Mouse (Mus musculus) heart, embryonic 12.5 days (tissue): ENCODE results near the gene Pitpnb. TPM values are rescaled to one million over a fixed set of nuclear protein-coding genes. Genes with fewer than 3 reads are reported as not detected.

Experiments
- ATAC-seq: fragments of 200-750 bp; cut with Nextera tagmentation; 2 replicates; pipeline ENCODE4 v1.8.0; 2017; ENCODE audit warnings: moderate TSS enrichment, moderate library complexity; ENCODE audit not compliant: insufficient number of reproducible peaks, low FRiP score
- H3K27ac ChIP-seq: fragments of 300-500 bp; sonication (generic); 2 replicates; pipeline ENCODE4 v1.5.1; 2016; ENCODE audit warnings: mild to moderate bottlenecking, moderate library complexity; ENCODE audit not compliant: poor library complexity, severe bottlenecking
- H3K27me3 ChIP-seq: fragments of 300-500 bp; sonication (generic); replicated peaks from 2 replicates; pipeline ENCODE4 v1.6.1; 2016; ENCODE audit warnings: mild to moderate bottlenecking, moderate library complexity
- H3K36me3 ChIP-seq: fragments of 300-500 bp; sonication (generic); 2 replicates; pipeline ENCODE4 v1.6.1; 2016; ENCODE audit warnings: mild to moderate bottlenecking, moderate library complexity
- H3K4me1 ChIP-seq: fragments of 300-500 bp; sonication (generic); replicated peaks from 2 replicates; pipeline ENCODE4 v1.6.1; 2016; ENCODE audit warnings: mild to moderate bottlenecking
- H3K4me2 ChIP-seq: fragments of 300-500 bp; sonication (generic); 2 replicates; pipeline ENCODE4 v1.6.1; 2016; ENCODE audit warnings: mild to moderate bottlenecking, moderate library complexity
- H3K4me3 ChIP-seq: fragments of 300-500 bp; sonication (generic); 2 replicates; pipeline ENCODE4 v1.5.1; 2016; ENCODE audit warnings: mild to moderate bottlenecking
- H3K9ac ChIP-seq: fragments of 300-500 bp; sonication (generic); 2 replicates; pipeline ENCODE4 v1.6.1; 2016; ENCODE audit warnings: mild to moderate bottlenecking, moderate library complexity
- H3K9me3 ChIP-seq: fragments of 300-500 bp; sonication (generic); replicated peaks from 2 replicates; pipeline ENCODE4 v1.6.1; 2016; ENCODE audit warnings: mild to moderate bottlenecking, moderate library complexity
- WGBS: fragments of 180-500 bp; shearing (Covaris S2); methylation state at CpG from one replicate; pipeline ENCODE4 v1.1.7; 2016; 5-methylcytosine and 5-hydroxymethylcytosine counted together
- polyA plus RNA-seq: library from polyadenylated mRNA; unstranded; fragments of >200 nt; fragmentation: Nextera tagmentation; extraction: Ambion mirVana; gene quantifications from 2 replicates; pipeline ENCODE4 v1.2.1, GENCODE M21; 2016

Pitpnb gene
- polyA plus RNA-seq, 1 experiment from 2014 or later: 79.9 TPM

- ATAC-seq: no peak
- Histone ChIP-seq H3K27ac (no peak overlapping the region), H3K27me3 (no peaks in the 10 kb centered on the region), H3K4me3 (no peak overlapping the region), H3K4me1 (no peaks in the 10 kb centered on the region), H3K9me3 (no peaks in the 10 kb centered on the region), H3K36me3 (peaks cover 77% of the 10 kb centered on the region), H3K4me2 (no peak overlapping the region), H3K9ac (no peak overlapping the region)
- 80% methylated on average over 2 of the region's 2 CpGs for WGBS
Measured at GRCm38 (mm10) chr5:111344721-111345400, 14.3 kb downstream of the Pitpnb start.

GRCm38 (mm10) chr5:111356811-111357617, 26.5 kb downstream of the Pitpnb start:
- Histone ChIP-seq H3K4me3 (no peak overlapping the region), H3K4me1 (no peaks in the 10 kb centered on the region), H3K9ac (no peak overlapping the region), H3K36me3 (peaks cover 65% of the 10 kb centered on the region), H3K9me3 (no peaks in the 10 kb centered on the region), H3K27ac (no peak overlapping the region), H3K27me3 (no peaks in the 10 kb centered on the region), H3K4me2 (no peak overlapping the region)
- ATAC-seq: no peak
- WGBS: 93% methylated on average over 12 of the region's 12 CpGs

GRCm38 (mm10) chr5:111360546-111360945, 30.0 kb downstream of the Pitpnb start:
- Histone ChIP-seq H3K27ac (no peak overlapping the region), H3K36me3 (peaks cover 76% of the 10 kb centered on the region), H3K27me3 (no peaks in the 10 kb centered on the region), H3K4me3 (no peak overlapping the region), H3K9me3 (no peaks in the 10 kb centered on the region), H3K9ac (no peak overlapping the region), H3K4me1 (0 out of 2 replicates have a peak, but pooled peaks cover 4% of the 10 kb centered on the region), H3K4me2 (no peak overlapping the region)
- WGBS: 73% methylated on average over 5 of the region's 5 CpGs
- ATAC-seq: no peak

- no peak overlapping the region for H3K27ac ChIP-seq
- H3K9ac ChIP-seq: no peak overlapping the region
- 83% methylated on average over 8 of the region's 8 CpGs for WGBS
- H3K4me1 ChIP-seq: 0 out of 2 replicates have a peak, but pooled peaks cover 4% of the 10 kb centered on the region
- no peaks in the 10 kb centered on the region for H3K9me3 ChIP-seq
- H3K4me2 ChIP-seq: no peak overlapping the region
- H3K27me3 ChIP-seq: no peaks in the 10 kb centered on the region
- no peak for ATAC-seq
- peaks cover 71% of the 10 kb centered on the region for H3K36me3 ChIP-seq
- H3K4me3 ChIP-seq: no peak overlapping the region
Measured at GRCm38 (mm10) chr5:111361058-111361457, 30.5 kb downstream of the Pitpnb start.

- H3K9me3 ChIP-seq: no peaks in the 10 kb centered on the region
- H3K9ac ChIP-seq: no peak overlapping the region
- no peak overlapping the region for H3K4me3 ChIP-seq
- whole genome bisulfite sequencing: 83% methylated on average over 7 of the region's 7 CpGs
- H3K4me1 ChIP-seq: 0 out of 2 replicates have a peak, but pooled peaks cover 4% of the 10 kb centered on the region
- H3K4me2 ChIP-seq: no peak overlapping the region
- H3K27ac ChIP-seq: no peak overlapping the region
- ATAC-seq: no peak
- no peaks in the 10 kb centered on the region for H3K27me3 ChIP-seq
- H3K36me3 ChIP-seq: peaks cover 63% of the 10 kb centered on the region
Measured at GRCm38 (mm10) chr5:111361846-111362245, 31.3 kb downstream of the Pitpnb start.

GRCm38 (mm10) chr5:111363446-111364062, 33.0 kb downstream of the Pitpnb start:
- 72% methylated on average over 6 of the region's 6 CpGs for WGBS
- H3K36me3 ChIP-seq: peaks cover 51% of the 10 kb centered on the region
- no peaks in the 10 kb centered on the region for H3K9me3 ChIP-seq
- no peak overlapping the region for H3K27ac ChIP-seq
- H3K4me1 ChIP-seq: 0 out of 2 replicates have a peak, but pooled peaks cover 4% of the 10 kb centered on the region
- H3K27me3 ChIP-seq: no peaks in the 10 kb centered on the region
- H3K4me2 ChIP-seq: no peak overlapping the region
- H3K4me3 ChIP-seq: no peak overlapping the region
- no peak overlapping the region for H3K9ac ChIP-seq
- ATAC-seq: no peak

GRCm38 (mm10) chr5:111364533-111364932, 34.0 kb downstream of the Pitpnb start:
- no peak for ATAC-seq
- H3K27me3 ChIP-seq: no peaks in the 10 kb centered on the region
- no peak overlapping the region for H3K4me2 ChIP-seq
- H3K4me3 ChIP-seq: no peak overlapping the region
- peaks cover 50% of the 10 kb centered on the region for H3K36me3 ChIP-seq
- 48% methylated on average over 3 of the region's 3 CpGs for WGBS
- H3K9me3 ChIP-seq: no peaks in the 10 kb centered on the region
- 0 out of 2 replicates have a peak, but pooled peaks cover 4% of the 10 kb centered on the region for H3K4me1 ChIP-seq
- H3K9ac ChIP-seq: no peak overlapping the region
- H3K27ac ChIP-seq: no peak overlapping the region

- ATAC-seq: no peak
- H3K9ac ChIP-seq: no peak overlapping the region
- no peak overlapping the region for H3K4me3 ChIP-seq
- H3K27me3 ChIP-seq: no peaks in the 10 kb centered on the region
- WGBS: 90% methylated on average over 5 of the region's 5 CpGs
- H3K9me3 ChIP-seq: no peaks in the 10 kb centered on the region
- H3K36me3 ChIP-seq: peaks cover 44% of the 10 kb centered on the region
- 0 out of 2 replicates have a peak, but pooled peaks cover 4% of the 10 kb centered on the region for H3K4me1 ChIP-seq
- no peak overlapping the region for H3K4me2 ChIP-seq
- no peak overlapping the region for H3K27ac ChIP-seq
Measured at GRCm38 (mm10) chr5:111366140-111366539, 35.6 kb downstream of the Pitpnb start.

- peaks cover 49% of the 10 kb centered on the region for H3K36me3 ChIP-seq
- 92% methylated on average over 11 of the region's 11 CpGs for WGBS
Measured at GRCm38 (mm10) chr5:111367937-111368517, 37.5 kb downstream of the Pitpnb start.

GRCm38 (mm10) chr5:111368576-111368975, 38.0 kb downstream of the Pitpnb start:
- H3K36me3 ChIP-seq: peaks cover 52% of the 10 kb centered on the region
- 94% methylated on average over 5 of the region's 5 CpGs for WGBS

More at GRCm38 (mm10) chr5:111367937-111368517, 37.5 kb downstream of the Pitpnb start:
- no peaks in the 10 kb centered on the region for H3K27me3 ChIP-seq
- H3K4me1 ChIP-seq: 0 out of 2 replicates have a peak, but pooled peaks cover 4% of the 10 kb centered on the region
- no peaks in the 10 kb centered on the region for H3K9me3 ChIP-seq
- no peak overlapping the region for H3K4me3 ChIP-seq
- H3K9ac ChIP-seq: no peak overlapping the region
- ATAC-seq: no peak
- H3K27ac ChIP-seq: no peak overlapping the region
- no peak overlapping the region for H3K4me2 ChIP-seq

GRCm38 (mm10) chr5:111375616-111376015, 45.1 kb downstream of the Pitpnb start:
- H3K4me1 ChIP-seq: no peaks in the 10 kb centered on the region
- 80% methylated on average over 4 of the region's 4 CpGs for WGBS
- H3K9ac ChIP-seq: no peak overlapping the region
- no peaks in the 10 kb centered on the region for H3K9me3 ChIP-seq
- no peak overlapping the region for H3K27ac ChIP-seq
- no peaks in the 10 kb centered on the region for H3K27me3 ChIP-seq
- H3K4me2 ChIP-seq: no peak overlapping the region
- no peak for ATAC-seq
- no peak overlapping the region for H3K4me3 ChIP-seq
- peaks cover 93% of the 10 kb centered on the region for H3K36me3 ChIP-seq

More at GRCm38 (mm10) chr5:111368576-111368975, 38.0 kb downstream of the Pitpnb start:
- H3K4me1 ChIP-seq: 0 out of 2 replicates have a peak, but pooled peaks cover 4% of the 10 kb centered on the region
- H3K27me3 ChIP-seq: no peaks in the 10 kb centered on the region
- no peak overlapping the region for H3K9ac ChIP-seq
- H3K9me3 ChIP-seq: no peaks in the 10 kb centered on the region
- no peak for ATAC-seq
- H3K27ac ChIP-seq: no peak overlapping the region
- H3K4me3 ChIP-seq: no peak overlapping the region
- H3K4me2 ChIP-seq: no peak overlapping the region
